Mouse (Mus musculus) kidney, adult 11 months (tissue): Measurements from ENCODE around the gene Cyp46a1.

Source experiments
- DNase-seq: peaks from one replicate; pipeline ENCODE4 v3.0.0; 2022

The Cyp46a1 gene

DNA sequence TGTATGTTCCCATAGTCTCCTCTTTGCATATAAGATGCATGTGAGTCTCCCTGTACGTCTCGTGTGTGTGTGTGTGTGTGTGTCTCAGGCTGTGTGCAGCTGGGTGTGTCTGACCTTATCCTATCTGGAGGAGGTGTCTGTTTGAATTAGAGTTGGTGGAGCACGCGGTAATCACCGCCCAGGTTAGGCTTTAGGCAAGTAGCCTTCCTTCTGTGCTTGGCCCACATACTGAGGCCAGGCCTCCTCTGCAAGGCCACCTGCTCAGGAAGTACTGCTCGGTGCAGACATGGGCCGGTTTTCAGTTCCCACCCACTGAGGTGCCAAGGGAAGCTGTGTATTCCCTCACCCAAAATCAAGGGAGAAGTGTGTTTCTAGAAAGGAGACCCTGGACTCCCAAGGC, 31.7 kb downstream of the Cyp46a1 start:
- DNase-seq: no peak

- DNase-seq: peak; percentile 44
Measured at GRCm38 (mm10) chr12:108367909-108368308, 33.7 kb downstream of the Cyp46a1 start.

DNA sequence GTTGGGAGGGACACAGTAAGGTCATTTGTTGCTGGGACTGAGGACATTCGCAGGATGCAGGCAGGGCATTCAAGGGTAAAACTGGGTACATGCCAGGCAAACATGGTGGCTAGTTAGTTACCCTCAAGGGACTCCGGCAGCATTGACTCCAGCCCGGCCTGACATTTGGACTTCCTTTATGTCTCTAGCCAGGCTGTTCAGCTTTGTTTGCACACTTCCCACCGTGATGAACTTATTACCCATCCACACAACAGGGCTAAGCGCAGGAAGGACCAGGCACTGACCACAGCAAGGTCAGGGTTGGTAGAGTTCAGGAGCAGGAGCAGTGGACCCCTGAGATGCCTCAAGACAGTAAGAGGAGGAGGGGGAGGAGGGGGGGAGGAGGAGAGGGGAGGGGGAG, 34.7 kb downstream of the Cyp46a1 start:
- no peak for DNase-seq

GRCm38 (mm10) chr12:108370596-108371428, 36.6 kb downstream of the Cyp46a1 start, which contains the start of gene Eml1:
TSS of gene Eml1 (plus strand) at chr12:108370957.
- peak; percentile 70 for DNase-seq

GRCm38 (mm10) chr12:108371429-108371765, 37.2 kb downstream of the Cyp46a1 start:
- no peak for DNase-seq

DNA sequence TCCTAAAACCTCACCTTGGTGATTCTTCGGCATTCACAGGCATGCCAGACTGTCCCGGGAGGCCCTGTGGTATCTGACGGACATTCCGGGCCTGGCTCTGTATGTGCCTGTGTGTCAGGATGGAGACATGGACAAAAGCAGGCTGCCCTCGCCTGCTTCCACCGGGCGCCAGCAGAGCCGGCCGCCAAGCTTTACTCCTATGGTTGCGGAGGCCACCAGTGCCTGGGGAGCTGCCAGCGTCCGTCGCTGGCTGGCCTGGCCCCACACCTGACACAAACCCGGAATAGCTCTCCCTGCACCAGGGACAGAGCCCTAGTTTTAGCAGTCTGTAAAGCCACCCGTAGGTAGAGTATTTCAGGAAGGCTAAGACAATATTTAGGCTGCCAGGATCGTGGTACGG, 38.1 kb downstream of the Cyp46a1 start:
- DNase-seq: no peak

DNA sequence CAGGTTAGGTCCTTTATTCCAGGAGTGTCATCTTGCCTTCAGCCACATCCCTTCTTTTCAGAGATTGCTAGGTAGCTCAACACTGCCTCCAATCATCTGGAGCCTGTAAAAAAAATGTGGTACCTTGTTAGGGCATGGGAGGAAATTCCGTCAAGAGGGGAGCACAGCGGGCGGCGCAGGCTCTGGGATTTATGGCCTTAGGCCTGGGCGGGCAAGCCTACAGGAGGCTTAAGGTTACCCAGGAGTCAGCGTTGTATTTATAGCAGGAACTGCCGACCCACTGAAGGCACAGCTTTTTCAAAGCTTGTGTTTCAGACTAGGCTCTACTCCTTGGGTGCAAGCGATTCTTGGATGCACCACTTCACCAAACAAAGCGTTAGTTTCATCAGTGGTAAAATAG, 39.4 kb downstream of the Cyp46a1 start:
- no peak for DNase-seq

DNA sequence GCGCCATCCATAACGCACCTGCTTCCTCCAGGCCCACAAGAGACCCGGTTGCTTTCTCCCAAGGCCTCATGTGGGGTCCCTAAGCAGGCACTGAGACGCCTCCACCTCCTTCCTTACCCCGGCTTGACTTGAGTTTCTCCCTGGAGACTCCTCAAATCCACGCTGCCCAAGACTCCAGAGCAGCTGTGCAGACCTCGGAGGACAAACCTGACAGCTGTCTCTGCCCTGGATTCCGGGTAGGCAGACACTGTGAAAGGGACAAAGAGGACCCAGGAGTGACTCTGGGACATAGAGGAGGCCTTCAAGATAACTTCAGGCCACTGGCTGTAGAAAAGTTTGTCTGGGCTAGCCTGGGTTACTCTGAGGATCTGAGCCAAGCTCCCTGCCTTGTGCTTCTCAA, 40.5 kb downstream of the Cyp46a1 start:
- no peak for DNase-seq

GRCm38 (mm10) chr12:108378379-108379133, 44.4 kb downstream of the Cyp46a1 start:
- no peak for DNase-seq

DNA sequence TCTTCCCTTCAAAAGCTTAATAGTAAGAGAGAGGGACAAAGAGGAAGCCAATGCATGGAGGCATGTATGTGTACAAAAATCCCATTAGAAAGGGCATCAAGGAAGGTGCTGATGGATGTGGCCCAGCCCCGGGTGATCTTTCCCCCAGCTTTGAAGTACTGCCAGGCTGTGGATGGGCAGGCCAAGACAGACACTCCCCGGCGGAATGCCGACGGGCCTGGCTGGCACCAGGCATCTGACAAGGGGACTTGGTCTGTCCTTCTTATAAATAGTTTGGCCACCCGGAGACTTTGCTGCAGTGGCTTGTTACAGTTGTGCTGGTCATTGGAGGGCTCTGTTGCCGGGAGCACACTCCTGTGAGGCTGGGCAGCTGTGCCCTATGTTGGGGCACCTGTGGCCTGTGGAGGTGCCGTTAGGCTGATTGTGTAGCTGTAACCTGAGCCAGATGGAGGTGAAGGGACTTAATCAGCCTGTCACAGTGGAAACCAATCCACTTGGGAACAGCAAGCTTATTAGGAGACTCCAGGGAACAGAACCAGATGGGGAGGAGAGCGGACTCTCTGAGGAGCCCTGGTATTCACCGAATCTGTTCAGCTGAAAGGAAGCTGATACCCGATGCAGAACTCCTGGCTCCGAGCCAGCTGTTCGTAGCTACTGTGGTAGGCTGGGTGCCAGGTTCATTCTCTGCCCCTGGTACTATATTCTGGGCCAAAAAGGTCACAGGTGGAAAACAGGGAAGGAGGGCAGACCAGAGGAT, 52.5 kb downstream of the Cyp46a1 start:
- DNase-seq: no peak

DNA sequence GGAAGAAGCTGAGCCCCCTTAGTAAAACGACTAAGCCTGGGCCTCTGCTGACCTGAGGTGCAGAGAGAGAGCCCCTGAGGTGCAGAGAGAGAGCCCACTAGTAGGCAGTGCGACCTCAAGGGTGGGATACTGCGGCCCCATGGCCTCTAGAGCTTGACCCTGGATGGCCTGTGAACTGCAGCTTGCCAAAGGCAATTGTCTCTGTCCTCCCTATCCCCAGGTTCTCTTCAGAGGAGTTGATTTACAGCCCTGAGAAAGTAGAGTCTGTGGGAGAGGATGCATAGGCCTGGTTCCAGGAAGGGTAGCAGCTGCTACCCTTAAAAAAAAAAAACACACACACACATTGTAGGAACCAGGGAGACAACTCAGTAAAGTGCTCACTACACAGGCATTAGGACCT, 55.5 kb downstream of the Cyp46a1 start:
- DNase-seq: no peak

GRCm38 (mm10) chr12:108392254-108393044, 58.3 kb downstream of the Cyp46a1 start:
- DNase-seq: no peak

DNA sequence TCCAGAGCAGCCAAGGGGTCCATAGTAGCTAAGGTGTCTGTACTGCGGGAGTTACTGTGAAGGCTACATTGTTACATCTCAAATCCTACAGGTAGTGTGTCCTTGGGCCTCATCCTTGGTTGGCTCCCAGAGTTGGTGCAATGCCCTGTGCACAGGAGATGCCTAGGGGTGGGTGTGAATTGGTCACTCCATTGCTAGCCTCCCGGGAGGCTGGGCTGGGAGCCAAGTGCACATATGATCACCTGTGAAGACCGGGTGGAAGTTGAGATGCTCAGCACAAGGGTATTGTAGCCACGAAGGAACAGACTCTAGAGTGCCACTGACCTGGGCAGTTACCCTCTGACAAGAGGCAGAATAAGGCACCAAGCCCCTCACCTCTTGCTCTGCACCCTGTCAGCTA, 58.9 kb downstream of the Cyp46a1 start:
- no peak for DNase-seq

- DNase-seq: peak; percentile 84
Measured at GRCm38 (mm10) chr12:108393637-108394036, 59.5 kb downstream of the Cyp46a1 start.

DNA sequence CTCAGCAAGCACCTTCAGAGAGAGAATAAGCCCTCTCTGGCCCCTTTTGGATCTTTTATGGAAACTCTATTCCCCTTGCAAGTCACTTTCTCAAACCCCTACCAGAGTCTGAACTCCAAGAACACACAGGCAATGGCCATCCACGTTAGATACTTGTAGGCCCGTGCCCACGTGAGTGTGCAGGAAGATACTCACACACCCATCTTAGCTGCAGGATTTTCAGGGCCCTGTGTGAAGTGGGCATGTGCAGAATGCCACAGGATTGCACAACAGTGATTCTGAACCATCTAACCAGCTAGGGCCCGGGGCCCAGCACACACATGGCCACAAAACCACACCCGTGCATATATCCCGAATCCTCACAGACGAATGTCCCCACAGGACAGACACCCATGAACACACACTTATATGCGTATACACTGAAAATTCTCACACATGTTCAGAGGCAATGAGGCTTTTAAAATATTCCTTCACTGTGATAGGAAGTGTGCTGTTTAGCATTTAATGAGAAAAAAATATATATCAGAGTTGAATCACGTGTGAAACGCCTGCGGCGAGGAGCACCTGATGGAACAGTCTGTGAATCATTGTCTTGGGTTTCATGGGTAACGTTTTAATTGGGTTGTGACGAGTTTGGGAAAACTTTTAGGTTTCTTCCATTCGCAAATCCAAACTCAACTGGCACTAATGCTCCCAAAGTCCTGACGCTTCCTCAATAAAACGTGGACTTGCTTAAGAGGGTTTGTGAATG, 60.5 kb downstream of the Cyp46a1 start:
- DNase-seq: no peak

GRCm38 (mm10) chr12:108395285-108395660, 61.1 kb downstream of the Cyp46a1 start:
- DNase-seq: no peak

- peak; percentile 72 for DNase-seq
Measured at GRCm38 (mm10) chr12:108396081-108396947, 62.1 kb downstream of the Cyp46a1 start.

DNA sequence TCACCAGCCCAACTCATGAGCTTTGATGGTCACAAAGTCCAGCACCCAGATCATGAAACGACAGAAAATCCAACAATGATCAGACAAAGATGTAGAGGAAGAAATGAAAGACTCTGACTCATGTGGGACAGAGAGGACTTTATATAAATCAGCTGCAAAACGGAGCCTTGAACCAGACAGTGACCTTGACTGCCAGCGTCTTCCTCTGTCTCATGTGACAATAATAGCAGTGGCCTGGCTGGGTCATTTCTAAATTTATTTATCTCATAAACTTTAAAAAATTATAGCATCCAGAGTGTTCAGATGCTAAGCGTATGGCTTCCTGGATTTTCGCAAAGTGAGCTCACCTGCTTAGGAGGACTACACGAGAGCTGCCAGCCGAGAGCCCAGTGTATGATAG, 64.5 kb downstream of the Cyp46a1 start:
- no peak for DNase-seq

GRCm38 (mm10) chr12:108399191-108399590, 65.0 kb downstream of the Cyp46a1 start:
- DNase-seq: no peak

GRCm38 (mm10) chr12:108400951-108401350, 66.8 kb downstream of the Cyp46a1 start:
- no peak for DNase-seq

GRCm38 (mm10) chr12:108403957-108404356, 69.8 kb downstream of the Cyp46a1 start:
- peak; percentile 51 for DNase-seq
